Mouse (Mus musculus): ENCODE measurements around the gene Wnt5a. TPM values are rescaled to one million over a fixed set of nuclear protein-coding genes. Genes with fewer than 3 reads are reported as not detected.
A peak's percentile ranks its signal among the peaks of the same experiment; 100 is the strongest.

Gene Wnt5a
- polyA plus RNA-seq, 1 experiment from 2014 or later: 18.2 TPM

DNA sequence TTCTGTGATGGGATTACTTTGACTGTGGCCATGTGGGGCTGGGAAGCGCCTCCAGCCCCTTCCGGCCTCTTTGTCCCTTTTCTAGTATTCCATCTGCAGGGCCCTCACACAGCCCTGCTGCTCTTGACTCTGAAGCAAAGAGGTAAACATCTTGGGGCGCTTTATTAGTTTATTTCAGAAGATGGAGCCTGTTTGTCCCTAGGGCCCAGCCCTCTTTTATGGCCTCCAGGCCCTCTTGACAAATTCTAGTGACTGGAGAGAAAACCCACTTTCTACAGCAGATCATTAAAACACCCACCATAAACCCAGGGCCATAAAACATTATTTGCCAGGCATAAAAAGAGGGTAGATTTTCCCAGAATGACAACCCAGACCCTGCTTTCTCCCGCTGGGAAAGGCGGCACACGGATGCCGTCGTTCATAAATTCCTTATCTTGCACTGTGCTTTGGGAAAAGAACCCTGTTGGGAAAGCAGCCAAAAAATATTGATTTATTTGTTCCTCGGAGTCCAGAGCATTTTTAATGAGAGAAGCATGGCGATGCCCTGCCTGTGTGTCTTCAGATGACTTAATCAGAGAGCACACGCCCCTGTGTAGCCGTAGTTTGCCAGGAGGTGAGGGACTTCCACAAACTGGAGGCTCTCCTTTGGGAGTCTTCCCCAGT, 3.2 kb upstream of the Wnt5a start:
- ATAC-seq (ENCODE audit: borderline replicate concordance, extremely low read depth, low FRiP score, low TSS enrichment): no peak
- no peaks in the 10 kb centered on the region for H3K9me3 ChIP-seq
- WGBS: 48% methylated on average over 12 of the region's 12 CpGs
- no peak overlapping the region for H3K4me2 ChIP-seq
- no peaks in the 10 kb centered on the region for H3K36me3 ChIP-seq
- 0 out of 2 replicates have a peak, but pooled peaks cover 5% of the 10 kb centered on the region for H3K4me1 ChIP-seq
- no peak overlapping the region for H3K9ac ChIP-seq
- H3K4me3 ChIP-seq: no peak overlapping the region
- H3K27ac ChIP-seq: no peak overlapping the region
- H3K27me3 ChIP-seq: peaks cover 23% of the 10 kb centered on the region; the same call in 1 of the 2 replicates

DNA sequence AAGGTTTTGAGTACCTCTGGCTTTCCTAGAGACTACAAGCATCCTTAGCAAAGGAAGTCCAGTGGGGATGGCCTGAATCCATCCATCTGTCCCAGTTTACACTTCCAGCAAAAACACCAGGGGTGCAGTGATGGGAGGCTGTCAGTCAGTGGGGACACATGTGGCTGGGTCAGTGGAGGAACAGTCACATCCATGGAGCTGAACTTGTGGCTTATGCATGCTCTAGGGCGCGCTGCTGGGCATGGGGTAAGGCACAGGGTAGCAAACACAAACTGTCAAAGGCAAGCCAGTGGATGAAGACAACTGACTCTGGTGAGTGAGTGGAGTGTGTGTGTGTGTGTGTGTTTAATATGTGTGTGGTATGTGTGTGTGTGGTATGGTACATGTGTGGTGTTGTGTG, 1.3 kb upstream of the Wnt5a start:
- 87% methylated on average over 2 of the region's 2 CpGs for WGBS
- H3K4me1 ChIP-seq: peaks cover 7% of the 10 kb centered on the region; the same call in 1 of the 2 replicates
- H3K27ac ChIP-seq: no peak overlapping the region
- no peaks in the 10 kb centered on the region for H3K36me3 ChIP-seq
- H3K4me3 ChIP-seq: no peak overlapping the region
- H3K9ac ChIP-seq: no peak overlapping the region
- H3K27me3 ChIP-seq: peaks cover 31% of the 10 kb centered on the region
- no peak overlapping the region for H3K4me2 ChIP-seq
- no peak for ATAC-seq (ENCODE audit: borderline replicate concordance, extremely low read depth, low FRiP score, low TSS enrichment)
- no peaks in the 10 kb centered on the region for H3K9me3 ChIP-seq

DNA sequence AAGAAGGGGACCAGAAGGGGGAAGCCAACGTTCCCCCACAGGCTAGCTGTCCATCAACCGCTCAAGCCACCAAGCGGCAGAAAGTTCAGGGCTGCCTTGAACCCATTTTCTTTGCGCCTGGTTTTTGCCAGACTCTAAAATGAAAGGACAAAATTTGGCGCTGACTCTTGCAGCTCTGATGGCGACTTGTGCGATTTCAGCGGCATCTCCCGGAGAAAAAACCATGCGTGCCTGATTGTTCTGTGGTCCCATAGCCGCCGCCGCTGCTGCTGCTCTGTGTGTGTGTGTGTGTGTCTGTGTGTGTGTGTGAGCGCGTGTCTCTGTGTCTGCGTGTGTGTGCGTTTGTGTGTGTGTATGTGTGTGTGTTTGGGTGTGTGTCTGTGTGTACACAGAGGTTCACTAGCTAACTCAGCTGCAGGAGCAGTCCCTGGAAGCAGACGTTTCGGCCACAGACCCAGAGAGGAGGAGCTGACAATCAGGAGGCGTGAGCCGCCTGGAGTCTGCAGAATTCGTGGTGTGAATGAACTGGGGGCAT, 568 bp downstream of the Wnt5a start:
- Histone ChIP-seq H3K4me1 (peaks cover 21% of the 10 kb centered on the region), H3K9ac (peak overlapping the region; percentile 58), H3K36me3 (no peaks in the 10 kb centered on the region), H3K9me3 (no peaks in the 10 kb centered on the region), H3K4me3 (peak overlapping the region; percentile 69), H3K4me2 (peak overlapping the region; percentile 82), H3K27ac (peak overlapping the region; percentile 90), H3K27me3 (peaks cover 48% of the 10 kb centered on the region)
- 2% methylated on average over 22 of the region's 22 CpGs for WGBS
- peak; percentile 45; the same call in 1 of the 2 replicates for ATAC-seq (ENCODE audit: borderline replicate concordance, extremely low read depth, low FRiP score, low TSS enrichment)

DNA sequence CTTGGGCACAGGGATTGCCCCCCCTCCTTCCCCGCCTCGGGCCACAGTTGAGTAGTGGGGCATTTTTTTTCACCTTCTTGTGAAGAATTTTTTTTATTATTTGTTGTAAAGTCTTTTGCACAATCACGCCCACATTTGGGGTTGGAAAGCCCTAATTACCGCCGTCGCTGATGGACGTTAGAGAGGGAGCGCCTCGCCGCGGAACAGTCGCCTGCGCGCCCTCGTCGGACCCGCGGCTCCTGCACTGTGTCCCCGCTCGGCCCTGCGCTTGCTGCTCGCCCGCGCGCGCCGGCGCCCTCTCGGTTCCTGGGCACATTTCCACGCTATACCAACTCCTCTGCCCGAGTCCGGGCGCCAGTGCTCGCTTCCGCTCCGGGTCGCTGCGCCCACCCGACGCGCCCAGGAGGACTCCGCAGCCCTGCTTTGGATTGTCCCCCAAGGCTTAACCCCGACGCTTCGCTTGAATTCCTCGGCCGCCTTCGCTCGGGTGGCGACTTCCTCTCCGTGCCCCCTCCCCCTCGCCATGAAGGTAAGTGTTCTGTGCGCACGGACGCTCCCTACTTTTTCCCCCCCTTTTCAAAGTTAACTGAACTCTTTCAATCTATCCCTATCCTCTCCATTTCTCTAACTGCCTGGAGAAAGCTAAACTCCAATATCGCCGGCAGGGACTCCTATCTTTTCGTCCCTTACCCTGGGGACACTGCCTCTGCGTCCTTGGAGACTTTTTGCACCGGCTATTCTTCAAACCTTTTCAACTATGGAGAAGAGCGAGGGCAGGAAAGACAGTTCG, 1.2 kb downstream of the Wnt5a start:
- H3K4me2 ChIP-seq: peak overlapping the region; percentile 82
- H3K4me3 ChIP-seq: peak overlapping the region; percentile 69
- H3K9me3 ChIP-seq: no peaks in the 10 kb centered on the region
- H3K27me3 ChIP-seq: peaks cover 54% of the 10 kb centered on the region
- peak overlapping the region; percentile 90 for H3K27ac ChIP-seq
- H3K36me3 ChIP-seq: no peaks in the 10 kb centered on the region
- under 1% methylated on average over 62 of the region's 62 CpGs for WGBS
- no peak for ATAC-seq (ENCODE audit: borderline replicate concordance, extremely low read depth, low FRiP score, low TSS enrichment)
- H3K4me1 ChIP-seq: peaks cover 28% of the 10 kb centered on the region
- peak overlapping the region; percentile 58 for H3K9ac ChIP-seq

DNA sequence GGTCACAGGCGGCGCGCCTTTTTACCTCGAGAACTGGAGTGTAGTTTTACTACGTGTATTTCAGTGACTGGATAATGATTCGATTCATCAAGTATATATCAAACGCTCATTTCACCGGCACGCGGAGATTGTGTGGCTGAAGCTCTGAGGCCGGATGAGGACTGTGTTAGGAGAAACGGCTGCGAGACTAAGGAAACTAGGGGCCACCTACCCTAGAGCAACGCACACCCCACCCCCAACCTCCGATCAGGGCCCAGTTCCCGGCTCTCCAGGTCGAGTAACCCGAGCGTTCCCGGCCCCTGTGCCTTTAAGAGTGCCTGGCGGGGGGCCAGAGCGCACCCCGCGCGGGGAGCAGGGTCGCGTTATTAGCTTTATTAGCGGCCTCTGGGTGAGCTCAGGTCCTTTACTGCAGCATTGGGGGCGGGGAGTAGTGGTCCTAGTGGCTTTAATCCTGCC, 1.9 kb downstream of the Wnt5a start:
- H3K9me3 ChIP-seq: no peaks in the 10 kb centered on the region
- ATAC-seq (ENCODE audit: borderline replicate concordance, extremely low read depth, low FRiP score, low TSS enrichment): peak; percentile 31; the same call in 1 of the 2 replicates
- peak overlapping the region; percentile 82 for H3K4me2 ChIP-seq
- peak overlapping the region; percentile 69 for H3K4me3 ChIP-seq
- no peaks in the 10 kb centered on the region for H3K36me3 ChIP-seq
- H3K9ac ChIP-seq: peak overlapping the region; percentile 58
- peaks cover 33% of the 10 kb centered on the region for H3K4me1 ChIP-seq
- under 1% methylated on average over 29 of the region's 29 CpGs for WGBS
- peaks cover 61% of the 10 kb centered on the region for H3K27me3 ChIP-seq
- H3K27ac ChIP-seq: peak overlapping the region; percentile 90

DNA sequence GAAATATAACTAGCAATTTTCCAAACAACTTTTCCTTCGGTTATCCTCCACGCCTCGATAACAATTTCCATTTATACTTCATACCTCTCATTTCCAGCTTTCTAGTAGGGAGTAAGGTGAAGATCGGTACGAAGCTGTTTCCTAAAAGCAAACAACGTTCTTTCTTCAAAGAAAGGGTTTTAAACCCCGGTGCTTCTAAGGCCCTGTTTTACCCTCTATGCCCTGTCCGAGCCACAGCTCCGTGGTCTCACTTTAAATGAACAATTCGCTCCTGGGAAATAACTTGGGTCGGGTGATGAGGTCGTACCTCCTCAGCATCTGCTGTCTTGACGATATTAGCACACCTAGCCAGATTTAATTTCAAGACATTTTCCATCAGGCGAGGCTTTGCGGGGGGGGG, 2.5 kb downstream of the Wnt5a start:
- Histone ChIP-seq H3K9me3 (no peaks in the 10 kb centered on the region), H3K4me3 (peak overlapping the region; percentile 69), H3K27me3 (peaks cover 67% of the 10 kb centered on the region), H3K27ac (peak overlapping the region; percentile 90; the same call in 1 of the 2 replicates), H3K9ac (peak overlapping the region; percentile 58), H3K36me3 (no peaks in the 10 kb centered on the region), H3K4me2 (peak overlapping the region; percentile 82), H3K4me1 (peaks cover 36% of the 10 kb centered on the region)
- WGBS: under 1% methylated on average over 15 of the region's 15 CpGs
- ATAC-seq (ENCODE audit: borderline replicate concordance, extremely low read depth, low FRiP score, low TSS enrichment): no peak

DNA sequence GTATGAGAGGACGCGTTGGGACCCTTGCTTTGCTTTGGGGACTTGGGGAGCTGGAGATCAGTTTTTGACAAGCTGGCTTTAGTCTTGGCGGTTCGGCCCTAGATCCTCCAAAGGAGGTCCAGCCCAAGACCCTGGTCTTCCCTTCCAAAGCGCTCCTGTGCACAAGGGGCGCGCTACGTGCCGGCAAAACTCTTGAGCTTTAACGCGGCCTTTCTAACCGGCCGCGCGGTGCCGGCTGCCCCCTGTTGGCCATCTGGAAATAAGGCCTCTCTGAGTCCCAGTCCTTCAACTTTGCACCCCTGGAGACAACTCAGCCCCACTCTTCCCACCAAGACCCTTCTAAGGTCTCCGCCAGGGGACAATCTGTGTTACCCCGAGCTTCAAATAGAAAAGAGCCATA, 2.9 kb downstream of the Wnt5a start:
- peak overlapping the region; percentile 69 for H3K4me3 ChIP-seq
- H3K27me3 ChIP-seq: peaks cover 68% of the 10 kb centered on the region
- peaks cover 36% of the 10 kb centered on the region for H3K4me1 ChIP-seq
- H3K27ac ChIP-seq: no peak overlapping the region
- H3K36me3 ChIP-seq: no peaks in the 10 kb centered on the region
- no peak; the same call in 1 of the 2 replicates for ATAC-seq (ENCODE audit: borderline replicate concordance, extremely low read depth, low FRiP score, low TSS enrichment)
- H3K9ac ChIP-seq: peak overlapping the region; percentile 58; the same call in 1 of the 2 replicates
- peak overlapping the region; percentile 82 for H3K4me2 ChIP-seq
- WGBS: 2% methylated on average over 18 of the region's 18 CpGs
- no peaks in the 10 kb centered on the region for H3K9me3 ChIP-seq

DNA sequence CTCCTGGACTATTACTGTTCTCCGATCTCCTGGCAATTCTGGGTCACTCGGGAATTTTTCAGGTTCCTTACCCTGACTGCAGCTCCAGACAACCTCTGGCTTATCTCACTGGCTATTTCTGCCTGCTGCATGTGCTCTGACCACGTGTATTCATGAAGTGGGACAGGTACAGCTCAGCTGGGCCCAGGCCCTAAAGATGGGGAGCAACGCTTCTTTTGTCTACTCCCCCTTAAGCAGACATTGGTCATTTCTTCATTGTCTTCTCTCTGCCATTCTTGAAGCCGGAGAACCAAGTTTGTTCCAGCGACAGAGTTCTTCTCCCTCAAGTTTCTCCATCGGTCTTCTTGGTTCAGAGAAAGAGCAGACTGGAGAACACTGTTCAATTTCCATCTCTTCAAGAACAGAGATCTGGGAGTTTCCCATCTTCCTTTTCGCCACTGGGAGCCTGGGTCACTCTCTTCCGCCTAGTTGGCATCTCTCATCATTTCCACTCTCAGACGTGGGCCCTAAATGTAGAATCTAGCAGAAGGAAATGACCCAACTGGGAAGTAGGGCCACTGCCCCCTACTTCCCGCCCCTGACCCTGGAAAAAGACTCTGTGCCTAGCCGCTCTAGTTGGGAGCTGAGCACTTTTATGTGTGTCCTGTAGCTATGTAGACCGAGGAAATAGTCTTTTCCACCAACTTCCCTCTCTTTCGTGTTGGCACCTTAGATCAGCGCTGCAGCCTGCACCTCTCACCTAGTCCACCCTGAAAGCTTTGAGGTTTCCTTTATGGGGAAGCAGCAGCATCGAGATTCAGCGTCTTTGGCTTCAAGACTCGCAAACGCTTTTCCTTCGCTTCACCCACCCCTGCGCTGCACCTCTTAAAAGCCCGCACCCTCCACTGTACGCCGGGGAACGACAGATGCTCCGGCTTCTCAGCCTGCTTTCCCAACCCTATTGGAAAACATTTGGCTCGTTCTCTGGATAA, 4.0 kb downstream of the Wnt5a start:
- 26% methylated on average over 27 of the region's 27 CpGs for WGBS
- H3K4me2 ChIP-seq: peak overlapping the region; percentile 82
- H3K4me1 ChIP-seq: peaks cover 36% of the 10 kb centered on the region
- no peaks in the 10 kb centered on the region for H3K9me3 ChIP-seq
- H3K27ac ChIP-seq: no peak overlapping the region
- peak overlapping the region; percentile 69 for H3K4me3 ChIP-seq
- no peaks in the 10 kb centered on the region for H3K36me3 ChIP-seq
- H3K9ac ChIP-seq: no peak overlapping the region; the same call in 1 of the 2 replicates
- peaks cover 68% of the 10 kb centered on the region for H3K27me3 ChIP-seq
- no peak for ATAC-seq (ENCODE audit: borderline replicate concordance, extremely low read depth, low FRiP score, low TSS enrichment)

DNA sequence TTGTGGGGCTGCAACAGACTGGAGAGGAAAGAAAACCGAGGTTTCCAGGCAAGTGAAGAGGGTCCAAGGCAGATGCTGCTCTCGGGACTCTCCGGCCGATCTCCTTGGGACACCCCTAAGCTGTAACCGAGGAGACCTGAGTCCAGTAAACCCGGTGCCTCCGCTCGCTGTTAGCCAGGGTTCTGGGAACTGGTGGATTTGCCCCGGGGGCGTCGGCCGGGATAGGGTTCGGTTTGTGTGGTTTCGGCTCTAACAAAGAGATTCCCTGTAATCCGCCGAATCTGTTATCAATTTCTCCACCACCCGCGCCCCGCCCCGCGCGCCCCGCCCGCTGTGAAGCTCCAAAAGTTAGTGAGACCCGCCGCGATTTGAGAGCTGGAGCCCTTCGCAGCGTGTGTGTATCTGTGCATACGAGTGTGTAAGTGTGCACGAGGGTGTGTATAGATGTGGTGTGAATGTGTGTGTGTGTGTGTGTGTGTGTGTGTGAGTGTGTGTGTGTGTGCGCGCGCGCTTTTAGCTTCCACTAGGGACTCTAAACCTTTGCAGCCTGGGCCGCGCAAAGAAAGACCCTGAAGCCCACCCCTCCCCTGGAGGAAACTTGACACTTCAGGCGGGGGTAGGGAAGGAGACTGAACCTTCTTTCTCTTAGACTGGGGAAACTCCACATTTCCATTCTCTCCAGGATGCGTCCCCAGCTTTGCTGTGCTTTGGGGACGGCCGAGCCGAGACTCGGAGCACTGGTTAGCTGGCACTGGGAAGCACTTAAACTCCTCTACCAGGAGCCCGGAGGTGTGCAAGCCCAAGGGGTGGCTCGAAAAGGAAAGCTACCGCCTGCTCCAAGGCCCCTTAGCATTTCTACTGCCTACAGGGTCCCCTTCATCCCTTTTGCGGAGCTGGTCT, 5.1 kb downstream of the Wnt5a start:
- no peak for ATAC-seq (ENCODE audit: borderline replicate concordance, extremely low read depth, low FRiP score, low TSS enrichment)
- peaks cover 31% of the 10 kb centered on the region for H3K4me1 ChIP-seq
- H3K4me2 ChIP-seq: peak overlapping the region; percentile 82
- 5% methylated on average over 47 of the region's 47 CpGs for WGBS
- H3K36me3 ChIP-seq: no peaks in the 10 kb centered on the region
- no peak overlapping the region for H3K27ac ChIP-seq
- peak overlapping the region; percentile 16; the same call in 1 of the 2 replicates for H3K9ac ChIP-seq
- H3K9me3 ChIP-seq: no peaks in the 10 kb centered on the region
- peak overlapping the region; percentile 69 for H3K4me3 ChIP-seq
- peaks cover 68% of the 10 kb centered on the region for H3K27me3 ChIP-seq

DNA sequence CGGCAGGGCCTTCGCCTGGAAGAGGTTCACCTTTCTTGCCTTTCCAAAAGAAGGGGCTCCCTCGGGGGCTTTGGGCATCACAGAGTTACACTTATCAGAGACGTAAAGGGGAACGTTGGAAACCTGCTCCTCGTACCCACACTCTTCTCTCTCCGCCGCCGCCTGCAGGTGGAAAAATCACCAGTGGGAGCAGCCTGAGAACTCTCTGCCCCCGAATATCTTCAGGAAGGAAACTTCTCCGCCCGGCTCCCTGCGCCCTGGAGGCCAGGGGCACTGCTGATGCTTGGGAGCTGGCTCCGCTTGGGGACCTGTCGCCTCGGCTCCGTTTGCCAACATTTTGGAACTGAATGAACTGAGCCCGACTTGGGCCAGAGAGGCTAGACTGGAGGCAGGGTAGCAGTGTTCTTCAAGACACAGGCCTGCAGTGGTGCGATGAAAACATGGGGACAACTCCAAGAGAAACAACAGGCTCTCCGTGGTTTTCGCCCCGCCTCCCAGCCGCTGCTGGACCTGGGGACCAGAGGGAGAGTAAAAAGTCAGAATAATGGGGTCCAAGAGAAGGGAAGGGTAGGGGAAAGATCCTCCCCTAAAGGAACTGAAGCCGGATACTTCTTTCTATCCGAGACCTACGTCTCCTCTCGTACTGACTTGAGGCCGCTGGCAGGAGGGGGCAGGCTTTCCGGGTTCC, 5.9 kb downstream of the Wnt5a start:
- Histone ChIP-seq H3K4me1 (peaks cover 31% of the 10 kb centered on the region), H3K4me3 (peak overlapping the region; percentile 69), H3K27ac (no peak overlapping the region), H3K27me3 (peaks cover 76% of the 10 kb centered on the region), H3K9me3 (no peaks in the 10 kb centered on the region), H3K4me2 (peak overlapping the region; percentile 82), H3K36me3 (no peaks in the 10 kb centered on the region), H3K9ac (peak overlapping the region; percentile 28; the same call in 1 of the 2 replicates)
- 5% methylated on average over 29 of the region's 29 CpGs for WGBS
- ATAC-seq (ENCODE audit: borderline replicate concordance, extremely low read depth, low FRiP score, low TSS enrichment): no peak

Measured in lung, embryonic 15.5 days (tissue).